Mouse (Mus musculus): ENCODE measurements at regions not wholly inside any gene's neighbourhood (a gene's known extent, or its start where the extent isn't known, plus 50 kb on each side); places are given as distances from the start of the nearest gene placed in this dataset.
"Not testable (repeated sequence)": the region's sequence is repeated elsewhere in the genome, so short reads cannot be mapped to it uniquely, and the experiment has no call there.

DNA sequence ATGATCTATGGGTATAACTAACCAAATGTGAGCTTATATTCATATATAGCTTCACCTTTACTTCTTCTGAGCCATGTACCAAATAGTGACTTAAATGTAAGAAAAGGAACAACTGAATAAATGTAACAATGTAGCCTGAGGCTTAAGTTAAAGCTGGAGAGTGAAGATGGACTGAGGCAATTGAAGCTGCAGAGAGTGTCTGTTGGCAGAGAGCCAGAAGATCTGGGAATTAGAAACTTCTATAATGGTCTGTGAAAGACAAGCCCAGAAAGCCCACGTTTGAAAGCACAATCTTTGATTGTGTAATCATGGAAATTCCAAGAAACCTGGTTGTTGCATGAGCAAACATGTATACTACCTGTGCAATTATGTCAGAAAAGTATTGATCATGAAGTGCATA lies 1078.0 kb upstream of the Sel1l start:
- Histone ChIP-seq H3K27ac (no peak overlapping the region), H3K4me1 (replicated peaks) (no peaks in the 10 kb centered on the region), H3K27me3 (no peaks in the 10 kb centered on the region), H3K36me3 (no peaks in the 10 kb centered on the region), H3K4me2 (no peak overlapping the region), H3K9ac (no peak overlapping the region), H3K9me3 (replicated peaks) (no peaks in the 10 kb centered on the region), H3K4me3 (replicated peaks) (no peak overlapping the region)
- ATAC-seq (ENCODE audit: low read depth) (no peak), DNase-seq (no peak)
- 11% methylated on average over 1 of the region's 1 CpGs for WGBS (ENCODE audit: insufficient replicate concordance)

- Histone ChIP-seq H3K9ac (no peak overlapping the region), H3K36me3 (no peaks in the 10 kb centered on the region), H3K27me3 (no peaks in the 10 kb centered on the region), H3K9me3 (replicated peaks) (no peaks in the 10 kb centered on the region), H3K27ac (no peak overlapping the region), H3K4me3 (replicated peaks) (no peak overlapping the region), H3K4me2 (no peak overlapping the region), H3K4me1 (replicated peaks) (no peaks in the 10 kb centered on the region)
- ATAC-seq (ENCODE audit: low read depth) (no peak), DNase-seq (no peak)
- 69% methylated on average over 3 of the region's 3 CpGs for WGBS (ENCODE audit: insufficient replicate concordance)
Observed at GRCm38 (mm10) chr12:92919920-92920319, 1071.0 kb upstream of the Sel1l start.

DNA sequence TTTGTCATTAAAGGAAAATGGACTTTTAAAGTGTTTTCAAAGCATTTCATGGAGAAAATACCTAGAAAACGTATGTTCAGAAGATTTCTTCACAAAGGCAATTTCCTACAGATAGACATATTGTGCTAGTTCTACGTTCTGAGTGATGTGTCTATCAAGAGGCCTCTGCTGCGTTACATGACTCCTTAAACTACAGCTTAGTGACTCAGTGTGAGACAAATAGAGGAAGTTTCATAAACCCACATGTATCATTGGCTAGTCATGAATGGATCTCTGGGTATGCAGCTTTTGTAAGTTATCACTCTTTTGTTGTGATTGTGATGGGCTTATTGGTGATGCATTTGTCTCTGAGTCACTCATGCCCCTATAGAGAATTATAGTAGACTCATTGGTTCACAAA lies 1067.3 kb upstream of the Sel1l start:
- Histone ChIP-seq H3K9me3 (replicated peaks) (no peaks in the 10 kb centered on the region), H3K4me2 (no peak overlapping the region), H3K4me3 (replicated peaks) (no peak overlapping the region), H3K27ac (no peak overlapping the region), H3K27me3 (no peaks in the 10 kb centered on the region), H3K36me3 (no peaks in the 10 kb centered on the region), H3K4me1 (replicated peaks) (no peaks in the 10 kb centered on the region), H3K9ac (no peak overlapping the region)
- 39% methylated on average over 3 of the region's 3 CpGs for WGBS (ENCODE audit: insufficient replicate concordance)
- no peak for ATAC-seq (ENCODE audit: low read depth)
- DNase-seq, result no peak

- no peak overlapping the region for H3K27ac ChIP-seq
Observed at GRCm38 (mm10) chr12:92915776-92916175, 1066.8 kb upstream of the Sel1l start.

GRCm38 (mm10) chr12:92915203-92915602 lies 1066.2 kb upstream of the Sel1l start:
- no peaks in the 10 kb centered on the region for H3K36me3 ChIP-seq
- no peaks in the 10 kb centered on the region for H3K9me3 ChIP-seq (replicated peaks)
- H3K27me3 ChIP-seq, result no peaks in the 10 kb centered on the region
- ATAC-seq (ENCODE audit: low read depth) (no peak), DNase-seq (no peak)
- H3K4me2 ChIP-seq, result no peak overlapping the region
- 42% methylated on average over 1 of the region's 1 CpGs for WGBS (ENCODE audit: insufficient replicate concordance)
- no peaks in the 10 kb centered on the region for H3K4me1 ChIP-seq (replicated peaks)
- no peak overlapping the region for H3K9ac ChIP-seq
- no peak overlapping the region for H3K27ac ChIP-seq
- no peak overlapping the region for H3K4me3 ChIP-seq (replicated peaks)

More at GRCm38 (mm10) chr12:92915776-92916175, 1066.8 kb upstream of the Sel1l start:
- Histone ChIP-seq H3K4me1 (replicated peaks) (no peaks in the 10 kb centered on the region), H3K4me3 (replicated peaks) (no peak overlapping the region), H3K9me3 (replicated peaks) (no peaks in the 10 kb centered on the region), H3K4me2 (no peak overlapping the region), H3K9ac (no peak overlapping the region), H3K36me3 (no peaks in the 10 kb centered on the region), H3K27me3 (no peaks in the 10 kb centered on the region)
- ATAC-seq (ENCODE audit: low read depth), result no peak
- DNase-seq, result no peak

- no peak overlapping the region for H3K4me3 ChIP-seq (replicated peaks)
- no peaks in the 10 kb centered on the region for H3K4me1 ChIP-seq (replicated peaks)
- H3K9ac ChIP-seq, result no peak overlapping the region
- H3K27me3 ChIP-seq, result no peaks in the 10 kb centered on the region
- no peaks in the 10 kb centered on the region for H3K36me3 ChIP-seq
- no peak overlapping the region for H3K4me2 ChIP-seq
- 64% methylated on average over 2 of the region's 2 CpGs for whole genome bisulfite sequencing (ENCODE audit: insufficient replicate concordance)
- H3K27ac ChIP-seq, result no peak overlapping the region
- ATAC-seq (ENCODE audit: low read depth), result no peak
- H3K9me3 ChIP-seq (replicated peaks), result no peaks in the 10 kb centered on the region
- DNase-seq, result no peak
Observed at GRCm38 (mm10) chr12:92904382-92904781, 1055.4 kb upstream of the Sel1l start.

DNA sequence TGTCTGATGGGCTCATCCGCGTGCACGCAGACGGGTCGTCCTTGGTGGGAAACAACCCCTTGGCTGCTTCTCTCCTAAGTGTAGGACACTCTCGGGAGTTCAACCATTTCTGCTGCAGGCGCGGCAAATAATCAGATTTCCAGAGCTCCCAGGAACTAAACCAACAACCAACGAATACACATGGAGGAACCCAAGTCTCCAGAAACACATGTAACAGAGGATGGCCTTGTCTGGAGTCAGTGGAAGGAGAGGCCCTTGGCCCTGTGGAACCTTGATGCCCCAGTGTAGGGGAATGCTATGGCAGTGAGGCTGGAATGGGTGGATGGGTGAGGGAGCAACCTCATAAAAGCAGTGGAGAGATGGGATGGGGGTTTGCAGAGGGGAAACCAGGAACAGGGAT lies 1043.4 kb upstream of the Sel1l start:
- WGBS (ENCODE audit: insufficient replicate concordance), result 57% methylated on average over 4 of the region's 9 CpGs
- no peak overlapping the region for H3K27ac ChIP-seq

DNA sequence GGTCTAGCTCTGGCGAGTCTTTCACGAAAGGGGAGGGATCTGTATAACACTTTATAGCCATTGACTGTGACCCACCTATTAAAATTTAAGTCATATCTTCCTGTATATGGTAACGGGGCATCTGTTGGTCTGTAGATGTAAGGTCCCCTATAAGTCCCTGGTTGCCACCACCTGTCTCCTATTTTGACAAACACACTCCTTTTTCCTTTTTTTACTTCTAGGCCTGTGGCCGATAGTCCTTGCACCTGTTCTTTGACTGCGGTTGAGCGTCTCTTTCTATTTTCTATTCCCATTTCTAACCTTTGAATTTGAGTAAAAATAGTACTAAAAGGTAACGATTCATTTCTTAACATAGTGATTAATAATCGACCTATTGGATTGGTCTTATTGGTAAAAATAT lies 1042.7 kb upstream of the Sel1l start:
- not testable (repeated sequence) for H3K4me2 ChIP-seq; ATAC-seq (ENCODE audit: low read depth); H3K9me3 ChIP-seq (replicated peaks); H3K9ac ChIP-seq; H3K4me3 ChIP-seq (replicated peaks); H3K36me3 ChIP-seq; H3K27me3 ChIP-seq; H3K4me1 ChIP-seq (replicated peaks); H3K27ac ChIP-seq; DNase-seq
- no CpG with 5 or more reads among the region's 8 CpGs for WGBS (ENCODE audit: insufficient replicate concordance)

More for the DNA sequence above, 1043.4 kb upstream of the Sel1l start:
- no peaks in the 10 kb centered on the region for H3K9me3 ChIP-seq (replicated peaks)
- no peaks in the 10 kb centered on the region for H3K27me3 ChIP-seq
- DNase-seq, result no peak
- no peaks in the 10 kb centered on the region for H3K4me1 ChIP-seq (replicated peaks)
- H3K4me3 ChIP-seq (replicated peaks), result no peak overlapping the region
- ATAC-seq (ENCODE audit: low read depth), result no peak
- no peak overlapping the region for H3K9ac ChIP-seq
- H3K4me2 ChIP-seq, result no peak overlapping the region
- H3K36me3 ChIP-seq, result no peaks in the 10 kb centered on the region

- 81% methylated on average over 7 of the region's 9 CpGs for WGBS (ENCODE audit: insufficient replicate concordance)
Observed at GRCm38 (mm10) chr12:92891126-92891525, 1042.2 kb upstream of the Sel1l start.

GRCm38 (mm10) chr12:92887747-92888146 lies 1038.8 kb upstream of the Sel1l start:
- no peak for ATAC-seq (ENCODE audit: low read depth)
- no peak overlapping the region for H3K27ac ChIP-seq
- H3K4me1 ChIP-seq (replicated peaks), result no peaks in the 10 kb centered on the region
- H3K27me3 ChIP-seq, result no peaks in the 10 kb centered on the region
- no peak overlapping the region for H3K4me3 ChIP-seq (replicated peaks)
- 79% methylated on average over 3 of the region's 3 CpGs for WGBS (ENCODE audit: insufficient replicate concordance)
- no peak overlapping the region for H3K4me2 ChIP-seq
- H3K9ac ChIP-seq, result no peak overlapping the region
- DNase-seq, result no peak
- H3K9me3 ChIP-seq (replicated peaks), result 0 out of 2 replicates have a peak, but pooled peaks cover 4% of the 10 kb centered on the region
- H3K36me3 ChIP-seq, result no peaks in the 10 kb centered on the region

More at GRCm38 (mm10) chr12:92891126-92891525, 1042.2 kb upstream of the Sel1l start:
- not testable (repeated sequence) for H3K4me2 ChIP-seq; H3K9me3 ChIP-seq (replicated peaks); H3K4me1 ChIP-seq (replicated peaks); H3K4me3 ChIP-seq (replicated peaks); H3K27me3 ChIP-seq; H3K27ac ChIP-seq; H3K9ac ChIP-seq; ATAC-seq (ENCODE audit: low read depth); H3K36me3 ChIP-seq; DNase-seq

- H3K36me3 ChIP-seq; H3K27ac ChIP-seq; H3K27me3 ChIP-seq; ATAC-seq (ENCODE audit: low read depth); DNase-seq; H3K9ac ChIP-seq; H3K9me3 ChIP-seq (replicated peaks); H3K4me2 ChIP-seq; H3K4me1 ChIP-seq (replicated peaks); H3K4me3 ChIP-seq (replicated peaks): not testable (repeated sequence)
- WGBS (ENCODE audit: insufficient replicate concordance), result 80% methylated on average over 20 of the region's 20 CpGs
Observed at GRCm38 (mm10) chr12:92886394-92887075, 1037.6 kb upstream of the Sel1l start.

DNA sequence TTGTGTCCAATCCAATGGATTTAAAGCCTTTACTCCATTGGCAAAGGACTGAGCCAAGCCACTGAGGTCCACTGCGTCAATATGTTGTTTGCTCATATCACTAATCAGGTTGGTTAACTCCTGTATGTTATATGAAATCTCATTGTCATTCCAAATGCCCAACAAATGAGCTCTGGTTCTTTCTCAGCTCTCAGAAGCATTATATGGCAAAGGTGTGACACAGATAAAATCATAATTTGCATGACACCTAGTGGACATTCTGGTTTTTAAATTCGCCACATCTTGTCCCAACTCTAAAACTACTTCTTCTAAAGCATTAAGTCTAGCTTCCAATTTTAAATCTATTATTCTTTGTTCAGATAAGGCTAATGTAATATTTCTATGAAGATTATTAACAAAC lies 1035.1 kb upstream of the Sel1l start:
- DNase-seq; H3K36me3 ChIP-seq; H3K4me1 ChIP-seq (replicated peaks); H3K4me3 ChIP-seq (replicated peaks); H3K9me3 ChIP-seq (replicated peaks); H3K27ac ChIP-seq; H3K4me2 ChIP-seq; ATAC-seq (ENCODE audit: low read depth); H3K9ac ChIP-seq; H3K27me3 ChIP-seq: not testable (repeated sequence)
- WGBS (ENCODE audit: insufficient replicate concordance), result 71% methylated on average over 2 of the region's 2 CpGs
